Mouse (Mus musculus): ENCODE data around the gene Ctla4. TPM values are rescaled to one million over a fixed set of nuclear protein-coding genes. Genes with fewer than 3 reads are reported as not detected.

Ctla4 gene
- polyA plus RNA-seq, 1 experiment from 2014 or later: not detected

DNA sequence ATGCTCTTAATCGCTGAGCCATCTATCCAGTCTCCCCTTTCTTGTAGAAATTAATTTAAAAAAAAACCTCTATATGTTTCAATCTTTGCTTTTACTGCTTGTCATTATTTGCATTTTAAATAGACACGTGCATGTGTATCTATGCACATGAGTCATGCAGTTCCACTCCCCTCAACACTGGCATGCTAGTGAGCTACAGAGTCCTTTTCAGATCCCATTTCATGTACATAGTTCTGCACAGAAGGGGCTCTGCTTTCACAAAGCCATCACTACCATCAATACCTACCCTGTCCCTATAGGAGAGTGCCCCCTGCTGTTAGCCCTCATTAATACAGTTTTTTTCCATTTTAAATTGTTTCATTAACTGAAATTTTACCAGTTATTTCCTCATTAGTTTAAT lies 68.0 kb downstream of the Ctla4 start:
- Histone ChIP-seq H3K9me3 (ENCODE audit: low read length) (no peaks in the 10 kb centered on the region), H3K36me3 (ENCODE audit: insufficient read depth, low read length) (no peaks in the 10 kb centered on the region), H3K4me1 (ENCODE audit: insufficient read depth, low read length) (no peaks in the 10 kb centered on the region), H3K27me3 (ENCODE audit: insufficient read depth, low read length) (no peaks in the 10 kb centered on the region), H3K27ac (ENCODE audit: low read length) (peak overlapping the region; percentile 58; the same call in 1 of the 2 replicates), H3K4me3 (ENCODE audit: low read length) (no peak overlapping the region), H3K4me2 (replicated peaks; ENCODE audit: low read depth, low read length) (no peak overlapping the region), H3K9ac (replicated peaks; ENCODE audit: low read length) (no peak overlapping the region)
- WGBS: 55% methylated on average over 2 of the region's 2 CpGs
- ATAC-seq (ENCODE audit: low FRiP score, low TSS enrichment): 0 out of 2 replicates have a peak, but pooled peaks have one; percentile 67

DNA sequence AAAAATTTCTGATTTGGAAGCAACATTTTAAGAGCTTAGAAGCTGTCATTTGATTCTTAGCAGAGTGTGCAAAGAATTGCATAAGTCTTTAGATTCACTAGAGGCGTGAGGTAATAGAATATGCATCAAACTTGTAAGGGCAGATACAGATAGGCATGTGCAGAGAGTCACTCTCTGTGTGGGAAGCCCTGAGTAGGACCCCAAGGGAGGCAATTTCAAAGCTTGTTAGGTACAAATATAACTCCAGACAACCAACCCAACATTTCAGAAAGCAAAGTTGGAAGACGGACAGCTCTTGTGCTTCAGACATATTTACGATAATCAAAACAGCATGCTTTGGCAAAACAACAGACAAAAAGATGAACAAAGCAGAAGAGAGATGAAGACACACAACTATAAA lies 68.4 kb downstream of the Ctla4 start:
- H3K9me3 ChIP-seq (ENCODE audit: low read length): no peaks in the 10 kb centered on the region
- H3K27ac ChIP-seq (ENCODE audit: low read length): no peak overlapping the region
- no peaks in the 10 kb centered on the region for H3K36me3 ChIP-seq (ENCODE audit: insufficient read depth, low read length)
- no peaks in the 10 kb centered on the region for H3K4me1 ChIP-seq (ENCODE audit: insufficient read depth, low read length)
- no peak overlapping the region for H3K4me2 ChIP-seq (replicated peaks; ENCODE audit: low read depth, low read length)
- H3K4me3 ChIP-seq (ENCODE audit: low read length): no peak overlapping the region
- no peak overlapping the region for H3K9ac ChIP-seq (replicated peaks; ENCODE audit: low read length)
- no peak for ATAC-seq (ENCODE audit: low FRiP score, low TSS enrichment)
- no peaks in the 10 kb centered on the region for H3K27me3 ChIP-seq (ENCODE audit: insufficient read depth, low read length)
- 82% methylated on average over 3 of the region's 3 CpGs for WGBS

DNA sequence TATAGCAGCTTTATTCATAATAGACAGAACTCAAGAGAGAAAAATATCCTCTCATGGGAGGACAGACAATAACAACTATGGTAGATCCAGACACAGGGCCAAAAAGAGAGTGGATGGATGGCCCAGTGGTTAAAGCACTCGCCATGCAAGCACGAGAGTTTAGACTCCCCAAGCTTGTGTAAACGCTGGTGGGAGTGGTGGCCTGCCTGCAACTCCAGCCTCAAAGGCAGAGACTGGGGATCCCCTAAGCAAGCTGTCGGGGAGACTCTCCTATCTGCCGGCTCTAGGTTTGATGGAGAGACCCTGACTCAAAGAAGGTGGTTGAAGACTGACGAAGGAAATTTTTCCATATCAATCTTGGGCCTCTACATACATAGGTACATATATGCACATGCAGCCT lies 69.4 kb downstream of the Ctla4 start:
- Histone ChIP-seq H3K9me3 (ENCODE audit: low read length) (no peaks in the 10 kb centered on the region), H3K27me3 (ENCODE audit: insufficient read depth, low read length) (no peaks in the 10 kb centered on the region), H3K36me3 (ENCODE audit: insufficient read depth, low read length) (no peaks in the 10 kb centered on the region), H3K4me3 (ENCODE audit: low read length) (no peak overlapping the region), H3K27ac (ENCODE audit: low read length) (no peak overlapping the region), H3K4me1 (ENCODE audit: insufficient read depth, low read length) (0 out of 2 replicates have a peak, but pooled peaks cover 4% of the 10 kb centered on the region), H3K9ac (replicated peaks; ENCODE audit: low read length) (no peak overlapping the region), H3K4me2 (replicated peaks; ENCODE audit: low read depth, low read length) (no peak overlapping the region)
- WGBS: 85% methylated on average over 6 of the region's 6 CpGs
- no peak for ATAC-seq (ENCODE audit: low FRiP score, low TSS enrichment)

DNA sequence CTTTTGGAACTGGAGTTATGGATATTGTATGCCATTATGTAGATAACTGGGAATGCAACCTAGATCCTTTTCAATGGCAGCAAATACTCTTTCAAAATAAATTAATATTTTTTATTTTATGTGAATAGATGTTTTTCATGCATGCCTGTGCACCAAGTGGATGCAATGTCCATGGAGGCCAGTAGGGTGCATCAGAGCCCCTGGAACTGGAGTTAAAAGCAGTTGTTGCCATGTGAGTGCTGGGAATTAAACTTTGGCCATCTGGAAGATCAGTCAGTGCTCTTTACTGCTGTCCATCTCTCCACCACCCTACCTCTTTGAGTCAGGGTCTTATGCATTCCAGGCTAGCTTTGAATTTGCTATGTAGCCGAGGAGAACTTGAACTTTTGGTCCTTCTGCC lies 71.5 kb downstream of the Ctla4 start:
- no peaks in the 10 kb centered on the region for H3K9me3 ChIP-seq (ENCODE audit: low read length)
- 0 out of 2 replicates have a peak, but pooled peaks cover 4% of the 10 kb centered on the region for H3K4me1 ChIP-seq (ENCODE audit: insufficient read depth, low read length)
- no peak overlapping the region for H3K9ac ChIP-seq (replicated peaks; ENCODE audit: low read length)
- no peak for ATAC-seq (ENCODE audit: low FRiP score, low TSS enrichment)
- H3K27ac ChIP-seq (ENCODE audit: low read length): no peak overlapping the region
- no peak overlapping the region for H3K4me2 ChIP-seq (replicated peaks; ENCODE audit: low read depth, low read length)
- H3K4me3 ChIP-seq (ENCODE audit: low read length): no peak overlapping the region
- H3K27me3 ChIP-seq (ENCODE audit: insufficient read depth, low read length): no peaks in the 10 kb centered on the region
- 70% methylated on average over 1 of the region's 1 CpGs for WGBS
- H3K36me3 ChIP-seq (ENCODE audit: insufficient read depth, low read length): no peaks in the 10 kb centered on the region

DNA sequence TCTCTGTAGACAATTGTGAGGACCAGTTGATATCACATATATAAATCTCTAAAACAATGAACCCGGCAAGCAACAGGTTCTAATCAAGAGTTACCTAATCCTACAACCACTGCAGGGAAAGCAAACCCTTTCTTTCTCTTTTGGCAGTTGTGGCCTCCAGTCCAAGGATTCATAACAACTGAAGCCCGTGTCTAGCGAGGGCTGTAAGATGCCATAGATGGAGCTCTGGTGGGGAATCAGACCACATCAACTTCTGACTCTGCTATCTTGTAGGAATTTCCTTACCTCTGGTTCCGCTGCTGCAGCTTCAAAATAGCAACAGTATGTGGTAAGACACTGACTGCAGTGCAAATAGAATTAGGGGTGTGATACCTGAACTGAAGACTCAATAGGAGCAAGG lies 72.4 kb downstream of the Ctla4 start:
- H3K4me3 ChIP-seq (ENCODE audit: low read length): no peak overlapping the region
- H3K27ac ChIP-seq (ENCODE audit: low read length): no peak overlapping the region
- H3K27me3 ChIP-seq (ENCODE audit: insufficient read depth, low read length): no peaks in the 10 kb centered on the region
- no peak overlapping the region for H3K9ac ChIP-seq (replicated peaks; ENCODE audit: low read length)
- no peak for ATAC-seq (ENCODE audit: low FRiP score, low TSS enrichment)
- 75% methylated on average over 4 of the region's 4 CpGs for WGBS
- no peak overlapping the region for H3K4me2 ChIP-seq (replicated peaks; ENCODE audit: low read depth, low read length)
- no peaks in the 10 kb centered on the region for H3K36me3 ChIP-seq (ENCODE audit: insufficient read depth, low read length)
- 0 out of 2 replicates have a peak, but pooled peaks cover 4% of the 10 kb centered on the region for H3K4me1 ChIP-seq (ENCODE audit: insufficient read depth, low read length)
- no peaks in the 10 kb centered on the region for H3K9me3 ChIP-seq (ENCODE audit: low read length)

DNA sequence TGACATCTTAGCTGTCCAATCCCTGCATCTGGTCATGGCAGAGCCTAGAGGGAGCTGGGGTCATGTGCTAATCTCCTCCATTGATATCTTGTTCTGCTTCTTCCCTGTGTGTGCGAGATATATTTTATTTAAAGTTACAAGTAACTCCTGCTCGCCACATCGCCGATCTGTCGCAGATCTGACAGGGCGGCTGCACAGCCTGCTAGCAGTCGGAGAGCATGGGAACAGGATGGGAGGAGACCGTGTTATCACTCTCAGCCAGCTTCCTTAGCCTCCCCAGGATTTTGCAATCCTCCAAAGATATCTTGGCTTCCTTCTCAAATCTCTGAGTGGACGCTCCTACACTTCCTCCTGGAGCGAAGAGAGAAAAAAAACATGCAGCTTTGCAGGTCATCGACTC lies 73.7 kb downstream of the Ctla4 start:
- Histone ChIP-seq H3K9ac (replicated peaks; ENCODE audit: low read length) (no peak overlapping the region), H3K4me3 (ENCODE audit: low read length) (no peak overlapping the region), H3K9me3 (ENCODE audit: low read length) (no peaks in the 10 kb centered on the region), H3K27ac (ENCODE audit: low read length) (no peak overlapping the region), H3K27me3 (ENCODE audit: insufficient read depth, low read length) (no peaks in the 10 kb centered on the region), H3K4me2 (replicated peaks; ENCODE audit: low read depth, low read length) (0 out of 2 replicates have a peak overlapping the region, but pooled peaks have one; percentile 15), H3K36me3 (ENCODE audit: insufficient read depth, low read length) (no peaks in the 10 kb centered on the region), H3K4me1 (ENCODE audit: insufficient read depth, low read length) (0 out of 2 replicates have a peak, but pooled peaks cover 4% of the 10 kb centered on the region)
- WGBS: 53% methylated on average over 11 of the region's 11 CpGs
- 0 out of 2 replicates have a peak, but pooled peaks have one; percentile 51 for ATAC-seq (ENCODE audit: low FRiP score, low TSS enrichment)

DNA sequence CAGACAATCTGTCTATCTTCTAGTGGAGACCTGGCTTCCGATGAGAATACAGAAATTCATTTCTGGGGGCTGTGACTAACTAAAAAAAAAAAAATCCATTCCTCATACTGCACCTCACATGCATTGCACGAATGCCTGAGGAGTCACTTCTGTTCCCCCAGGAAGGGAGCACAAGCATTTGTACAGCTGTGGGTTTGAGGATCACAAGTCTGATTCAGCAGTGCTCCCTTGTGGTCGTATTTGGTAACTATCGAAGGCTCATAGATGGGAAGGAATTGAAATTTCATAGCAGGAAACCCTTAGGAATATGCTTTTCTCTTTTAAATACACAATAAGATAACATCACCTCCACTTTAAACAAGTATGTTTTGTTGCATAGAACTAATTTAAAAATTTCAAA lies 74.3 kb downstream of the Ctla4 start:
- Histone ChIP-seq H3K9me3 (ENCODE audit: low read length) (no peaks in the 10 kb centered on the region), H3K36me3 (ENCODE audit: insufficient read depth, low read length) (no peaks in the 10 kb centered on the region), H3K27me3 (ENCODE audit: insufficient read depth, low read length) (no peaks in the 10 kb centered on the region), H3K4me1 (ENCODE audit: insufficient read depth, low read length) (0 out of 2 replicates have a peak, but pooled peaks cover 4% of the 10 kb centered on the region), H3K9ac (replicated peaks; ENCODE audit: low read length) (no peak overlapping the region), H3K27ac (ENCODE audit: low read length) (no peak overlapping the region), H3K4me3 (ENCODE audit: low read length) (no peak overlapping the region), H3K4me2 (replicated peaks; ENCODE audit: low read depth, low read length) (0 out of 2 replicates have a peak overlapping the region, but pooled peaks have one; percentile 15)
- WGBS: 24% methylated on average over 4 of the region's 4 CpGs
- ATAC-seq (ENCODE audit: low FRiP score, low TSS enrichment): no peak; the same call in 1 of the 2 replicates

DNA sequence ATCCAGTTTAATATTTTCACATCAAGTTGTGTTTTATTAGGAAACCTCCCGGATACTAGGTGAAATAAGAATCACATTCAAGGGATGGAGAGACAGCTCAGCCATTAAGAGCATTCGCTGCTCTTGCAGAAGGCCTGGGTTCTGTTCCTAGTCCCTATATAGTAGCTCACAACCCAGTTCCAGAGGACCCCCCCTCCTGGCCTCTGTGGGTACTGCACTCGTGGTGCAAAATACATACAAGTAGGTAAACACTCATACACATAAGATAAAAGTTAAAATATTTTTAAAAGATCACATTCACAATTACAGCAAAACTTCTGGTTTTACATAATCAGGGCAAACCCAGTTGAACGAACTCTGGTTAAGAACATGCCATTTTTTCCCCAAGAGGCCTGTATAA lies 75.3 kb downstream of the Ctla4 start:
- 86% methylated on average over 4 of the region's 4 CpGs for WGBS
- no peak overlapping the region for H3K9ac ChIP-seq (replicated peaks; ENCODE audit: low read length)
- H3K4me3 ChIP-seq (ENCODE audit: low read length): no peak overlapping the region
- H3K27me3 ChIP-seq (ENCODE audit: insufficient read depth, low read length): no peaks in the 10 kb centered on the region
- no peak for ATAC-seq (ENCODE audit: low FRiP score, low TSS enrichment)
- 0 out of 2 replicates have a peak, but pooled peaks cover 4% of the 10 kb centered on the region for H3K4me1 ChIP-seq (ENCODE audit: insufficient read depth, low read length)
- no peak overlapping the region for H3K27ac ChIP-seq (ENCODE audit: low read length)
- H3K9me3 ChIP-seq (ENCODE audit: low read length): no peaks in the 10 kb centered on the region
- H3K36me3 ChIP-seq (ENCODE audit: insufficient read depth, low read length): no peaks in the 10 kb centered on the region
- H3K4me2 ChIP-seq (replicated peaks; ENCODE audit: low read depth, low read length): no peak overlapping the region

Other genes with a start within 250 kb of the Ctla4 start
- 0.17 and 0.24 TPM in 2 replicates for gene Cd28, start 170.2 kb upstream of the Ctla4 start, polyA plus RNA-seq (2015; fragmentation: Nextera tagmentation; extraction: Ambion mirVana)
- gene Icos, start 90.9 kb downstream of the Ctla4 start, polyA plus RNA-seq (2015; fragmentation: Nextera tagmentation; extraction: Ambion mirVana): 0.07 and 0.36 TPM in 2 replicates

Measured in kidney, embryonic 16.5 days (tissue).